24 mouse cellular contexts compared by ENCODE assay signal in genomic region chr14:34541896-34542295, GRCm38 (mm10). TPM values are rescaled to one million over a fixed set of nuclear protein-coding genes. Genes with fewer than 3 reads are reported as not detected.
DNase-seq lines count a peak whose midpoint lies in the region; ATAC-seq and TF ChIP-seq lines count a peak whose summit lies in the region.
"Had no signal": no experiment of that assay in that cellular context is flagged by ENCODE, and none has a peak within 500 bp of the region (broad histone marks: within the 10 kb centered on the region; RNA-seq: fewer than 3 reads in every experiment).

No protein-coding gene starts in this region.

- no peak overlapping the region for H3K4me3 ChIP-seq in gastrocnemius, adult 2 months
- no peak overlapping the region for H3K4me3 ChIP-seq in intestine, embryonic 14.5 days (ENCODE audit: low read depth, low read length)
- no peak overlapping the region for H3K4me3 ChIP-seq in intestine, postnatal 0 days (ENCODE audit: low read depth, low read length)
- peak overlapping the region; percentile 45 for H3K4me3 ChIP-seq in E14TG2a.4 (replicated peaks; ENCODE audit: low read length)
- H3K4me3 ChIP-seq: embryonic facial prominence, embryonic 15.5 days; liver, embryonic 13.5 days; lung, embryonic 15.5 days; midbrain, embryonic 13.5 days had no signal

- no peaks in the 10 kb centered on the region for H3K36me3 ChIP-seq in intestine, embryonic 14.5 days (ENCODE audit: control insufficient read depth, insufficient read depth, low read length)
- H3K36me3 ChIP-seq in intestine, postnatal 0 days (ENCODE audit: control insufficient read depth, insufficient read depth): peaks cover 17% of the 10 kb centered on the region; the same call in 1 of the 2 replicates
- H3K36me3 ChIP-seq in E14TG2a.4 (ENCODE audit: insufficient read depth, low read length): no peaks in the 10 kb centered on the region
- H3K36me3 ChIP-seq: embryonic facial prominence, embryonic 15.5 days; liver, embryonic 13.5 days; lung, embryonic 15.5 days; midbrain, embryonic 13.5 days had no signal

- no peak for TF ChIP-seq CTCF in gastrocnemius, adult 2 months (IDR thresholded peaks at IDR 0.05)
- no peak for TF ChIP-seq CTCF in intestine, postnatal 0 days (IDR thresholded peaks at IDR 0.05; ENCODE audit: low read depth)
- no peak for TF ChIP-seq CTCF in E14TG2a.4 (conservative IDR thresholded peaks at IDR 0.05; ENCODE audit: low read length)

- no peak overlapping the region for H3K9ac ChIP-seq in intestine, embryonic 14.5 days (ENCODE audit: low read length)
- no peak overlapping the region for H3K9ac ChIP-seq in intestine, postnatal 0 days (ENCODE audit: low read depth, low read length)
- H3K9ac ChIP-seq: embryonic facial prominence, embryonic 15.5 days; liver, embryonic 13.5 days; lung, embryonic 15.5 days; midbrain, embryonic 13.5 days had no signal

- H3K27ac ChIP-seq in gastrocnemius, adult 2 months: peak overlapping the region; percentile 89
- H3K27ac ChIP-seq in intestine, embryonic 14.5 days (ENCODE audit: low read depth): peak overlapping the region; percentile 88; the same call in 1 of the 2 replicates
- no peak overlapping the region for H3K27ac ChIP-seq in intestine, postnatal 0 days (ENCODE audit: low read depth, low read length)
- H3K27ac ChIP-seq: embryonic facial prominence, embryonic 15.5 days; liver, embryonic 13.5 days; midbrain, embryonic 13.5 days had no signal

- H3K4me2 ChIP-seq in intestine, embryonic 14.5 days (ENCODE audit: low read length): no peak overlapping the region
- no peak overlapping the region for H3K4me2 ChIP-seq in intestine, postnatal 0 days (replicated peaks; ENCODE audit: low read depth)
- H3K4me2 ChIP-seq: embryonic facial prominence, embryonic 15.5 days; liver, embryonic 13.5 days; lung, embryonic 15.5 days; midbrain, embryonic 13.5 days had no signal

- intact Hi-C loops in gastrocnemius, adult 2 months (cut with DNase I): no loop called here
- intact Hi-C loops in gastrocnemius, postnatal 36 days (cut with DNase I): no loop called here

- WGBS in intestine, embryonic 14.5 days: 74% methylated on average over 5 of the region's 5 CpGs
- WGBS in intestine, postnatal 0 days: 79% methylated on average over 5 of the region's 5 CpGs

- DNase-seq in gastrocnemius, adult 2 months: peak; percentile 67
- DNase-seq in gastrocnemius, postnatal 36 days: no peak
- DNase-seq in intestine, embryonic 14.5 days (ENCODE audit: low spot score): no peak
- no peak for DNase-seq in embryo, embryonic 10.5 days (ENCODE audit: low spot score)
- no peak for DNase-seq in adrenal gland, adult 18-20 months (ENCODE audit: low spot score in 2 of 2)
- DNase-seq: adrenal gland, postnatal 25 days; cerebellum, adult 9-10 months; left cerebral cortex, postnatal 4 days; liver, embryonic 13.5 days; right cerebral cortex, postnatal 25 days had no signal

- H3K9me3 ChIP-seq in intestine, embryonic 14.5 days (ENCODE audit: control insufficient read depth, low read length): no peaks in the 10 kb centered on the region
- H3K9me3 ChIP-seq in intestine, postnatal 0 days (ENCODE audit: control insufficient read depth): no peaks in the 10 kb centered on the region
- H3K9me3 ChIP-seq in E14TG2a.4 (ENCODE audit: low read length): no peaks in the 10 kb centered on the region
- H3K9me3 ChIP-seq: embryonic facial prominence, embryonic 15.5 days; liver, embryonic 13.5 days; lung, embryonic 15.5 days; midbrain, embryonic 13.5 days had no signal

- no peaks in the 10 kb centered on the region for H3K27me3 ChIP-seq in intestine, embryonic 14.5 days (replicated peaks; ENCODE audit: control insufficient read depth, insufficient read depth, low read length)
- H3K27me3 ChIP-seq in intestine, postnatal 0 days (replicated peaks; ENCODE audit: control insufficient read depth, insufficient read depth, low read length): no peaks in the 10 kb centered on the region
- peaks cover 18% of the 10 kb centered on the region for H3K27me3 ChIP-seq in E14TG2a.4 (ENCODE audit: insufficient read depth, low read length)
- H3K27me3 ChIP-seq: embryonic facial prominence, embryonic 15.5 days had no signal

- ATAC-seq in intestine, embryonic 14.5 days (replicated peaks; ENCODE audit: low FRiP score, low TSS enrichment, low read depth): no peak
- ATAC-seq in intestine, postnatal 0 days: no peak
- ATAC-seq in megakaryocyte-erythroid progenitor cell, adult 5-6 weeks (replicated peaks; ENCODE audit: low FRiP score, low TSS enrichment, poor library complexity, severe bottlenecking): 0 out of 2 replicates have a peak, but pooled peaks have one; percentile 25
- ATAC-seq: activated CD4-positive, CD25-positive, alpha-beta regulatory T cell, adult 4 months; midbrain, embryonic 13.5 days had no signal

- H3K4me1 ChIP-seq in intestine, embryonic 14.5 days (replicated peaks; ENCODE audit: control insufficient read depth, insufficient read depth, low read length): peaks cover 22% of the 10 kb centered on the region
- H3K4me1 ChIP-seq in intestine, postnatal 0 days (replicated peaks; ENCODE audit: control insufficient read depth, insufficient read depth, low read length): no peaks in the 10 kb centered on the region
- peaks cover 40% of the 10 kb centered on the region for H3K4me1 ChIP-seq in E14TG2a.4 (replicated peaks; ENCODE audit: low read depth, low read length)
- H3K4me1 ChIP-seq: embryonic facial prominence, embryonic 15.5 days; midbrain, embryonic 13.5 days had no signal

RNA-seq across cellular contexts. Expression of gene 9230112D13Rik, which starts 19.3 kb away (rescaled TPM):
- not detected for total RNA-seq in gastrocnemius, adult 2 months (2021)
- not detected for total RNA-seq in gastrocnemius, postnatal 36 days (2021)
- polyA plus RNA-seq in intestine, embryonic 14.5 days (2014; fragmentation: Nextera tagmentation; extraction: Ambion mirVana): not detected in 2 replicates
- polyA plus RNA-seq in intestine, postnatal 0 days (2015; fragmentation: Nextera tagmentation; extraction: Ambion mirVana): not detected in 2 replicates
- not detected in 2 replicates for total RNA-seq in megakaryocyte-erythroid progenitor cell, adult 5-6 weeks (2014; fragmentation: Nextera tagmentation)
- total RNA-seq in megakaryocyte-erythroid progenitor cell, adult 5-6 weeks (2017): not detected in 2 replicates
- total RNA-seq in adrenal gland, adult 18-20 months (2021): not detected
- total RNA-seq: adrenal gland, postnatal 25 days; layer of hippocampus, adult 8-10 months; left cerebral cortex, adult 18-20 months; left cerebral cortex, postnatal 4 days had no signal
- polyA plus RNA-seq: activated CD4-positive, CD25-positive, alpha-beta regulatory T cell, adult 4 months; embryonic facial prominence, embryonic 15.5 days; forebrain, embryonic 11.5 days; heart, embryonic 14.5 days; liver, embryonic 13.5 days; lung, embryonic 15.5 days; midbrain, embryonic 13.5 days; neural tube, embryonic 14.5 days; thymus, postnatal 0 days had no signal

RNA-seq across cellular contexts. Expression of gene Bmpr1a, which starts 38.8 kb away (rescaled TPM):
- 10 to 100 TPM; 49.4 to 54.1 TPM for total RNA-seq in gastrocnemius, adult 2 months (2021)
- 10 to 100 TPM; 42.4 to 54.7 TPM for total RNA-seq in gastrocnemius, postnatal 36 days (2021)
- polyA plus RNA-seq in intestine, embryonic 14.5 days (2014; fragmentation: Nextera tagmentation; extraction: Ambion mirVana): 56.7 and 56.8 TPM in 2 replicates
- 18.8 and 19.3 TPM in 2 replicates for polyA plus RNA-seq in intestine, postnatal 0 days (2015; fragmentation: Nextera tagmentation; extraction: Ambion mirVana)
- total RNA-seq in megakaryocyte-erythroid progenitor cell, adult 5-6 weeks (2014; fragmentation: Nextera tagmentation): 0.49 TPM in 1 of 2 replicates, not detected in the other
- total RNA-seq in megakaryocyte-erythroid progenitor cell, adult 5-6 weeks (2017): not detected in 2 replicates
- total RNA-seq in adrenal gland, adult 18-20 months (2021): 10 to 100 TPM; 49.1 to 65.5 TPM

RNA-seq across cellular contexts. Expression of gene Ldb3, which starts 46.6 kb away (rescaled TPM):
- 1,000 to 10,000 TPM; 1,886 to 2,548 TPM for total RNA-seq in gastrocnemius, adult 2 months (2021)
- total RNA-seq in gastrocnemius, postnatal 36 days (2021): 1,000 to 10,000 TPM; 2,135 to 2,411 TPM
- polyA plus RNA-seq in intestine, embryonic 14.5 days (2014; fragmentation: Nextera tagmentation; extraction: Ambion mirVana): 1.6 and 2.0 TPM in 2 replicates
- 15.2 and 16.2 TPM in 2 replicates for polyA plus RNA-seq in intestine, postnatal 0 days (2015; fragmentation: Nextera tagmentation; extraction: Ambion mirVana)
- not detected in 2 replicates for total RNA-seq in megakaryocyte-erythroid progenitor cell, adult 5-6 weeks (2014; fragmentation: Nextera tagmentation)
- total RNA-seq in megakaryocyte-erythroid progenitor cell, adult 5-6 weeks (2017): not detected in 2 replicates
- 1 to 10 TPM in 1 of 2 experiments, under 1 TPM in 1; 0.46 to 2.6 TPM for total RNA-seq in adrenal gland, adult 18-20 months (2021)
- polyA plus RNA-seq: activated CD4-positive, CD25-positive, alpha-beta regulatory T cell, adult 4 months; forebrain, embryonic 11.5 days had no signal

RNA-seq across cellular contexts. Expression of gene Opn4, which starts 58.0 kb away (rescaled TPM):
- not detected for total RNA-seq in gastrocnemius, adult 2 months (2021)
- not detected for total RNA-seq in gastrocnemius, postnatal 36 days (2021)
- polyA plus RNA-seq in intestine, embryonic 14.5 days (2014; fragmentation: Nextera tagmentation; extraction: Ambion mirVana): not detected in 2 replicates
- polyA plus RNA-seq in intestine, postnatal 0 days (2015; fragmentation: Nextera tagmentation; extraction: Ambion mirVana): 0.26 and 0.69 TPM in 2 replicates
- total RNA-seq in megakaryocyte-erythroid progenitor cell, adult 5-6 weeks (2014; fragmentation: Nextera tagmentation): not detected in 2 replicates
- total RNA-seq in megakaryocyte-erythroid progenitor cell, adult 5-6 weeks (2017): not detected in 2 replicates
- not detected for total RNA-seq in adrenal gland, adult 18-20 months (2021)
- total RNA-seq: adrenal gland, postnatal 25 days; layer of hippocampus, adult 8-10 months; left cerebral cortex, adult 18-20 months; left cerebral cortex, postnatal 4 days had no signal
- polyA plus RNA-seq: activated CD4-positive, CD25-positive, alpha-beta regulatory T cell, adult 4 months; gonadal fat pad, adult 2 months; liver, embryonic 13.5 days; neural tube, embryonic 14.5 days; thymus, postnatal 0 days had no signal

Comparison
In these comparisons a context has a peak if more than half of its experiments do, and no peak if none do; other contexts are left out.
1. RNA of gene Bmpr1a, which starts 38.8 kb away (total RNA-seq): 49.1 to 65.5 TPM in adrenal gland, adult 18-20 months, 42.4 to 54.7 TPM in gastrocnemius, postnatal 36 days and 49.4 to 54.1 TPM in gastrocnemius, adult 2 months; 0.49 TPM in megakaryocyte-erythroid progenitor cell, adult 5-6 weeks; every median in the first group is over 10 times any median in the second.
2. RNA of gene Ldb3, which starts 46.6 kb away (total RNA-seq): 1,886 to 2,548 TPM in gastrocnemius, adult 2 months and 2,135 to 2,411 TPM in gastrocnemius, postnatal 36 days; 0.46 to 2.6 TPM in adrenal gland, adult 18-20 months and not detected in megakaryocyte-erythroid progenitor cell, adult 5-6 weeks; every median in the first group is over 100 times any median in the second.